Mouse (Mus musculus) neural tube, embryonic 11.5 days (tissue): ENCODE results near the gene Ctnnd2. TPM values are rescaled to one million over a fixed set of nuclear protein-coding genes. Genes with fewer than 3 reads are reported as not detected.

ENCODE experiments used
- ATAC-seq: fragments of 200-750 bp; cut with Nextera tagmentation; 2 replicates; pipeline ENCODE4 v1.8.0; 2017; ENCODE audit warnings: moderate number of reproducible peaks, mild to moderate bottlenecking, moderate TSS enrichment, moderate library complexity; ENCODE audit not compliant: insufficient read depth, low FRiP score, low TSS enrichment
- DNase-seq: peaks from one replicate; pipeline ENCODE4 v3.0.0-alpha.2; 2015; ENCODE audit warnings: low spot score
- H3K27ac ChIP-seq: fragments of 300-500 bp; sonication (generic); 2 replicates; pipeline ENCODE4 v1.5.1; 2014; ENCODE audit warnings: low read depth, mild to moderate bottlenecking, low read length
- H3K27me3 ChIP-seq: fragments of 300-500 bp; sonication (generic); 2 replicates; pipeline ENCODE4 v1.6.1; 2014; ENCODE audit warnings: mild to moderate bottlenecking, low read length, mixed read lengths; ENCODE audit not compliant: control insufficient read depth, insufficient read depth
- H3K36me3 ChIP-seq: fragments of 300-500 bp; sonication (generic); 2 replicates; pipeline ENCODE4 v1.6.1; 2014; ENCODE audit warnings: mild to moderate bottlenecking, low read length, moderate library complexity, mixed read lengths; ENCODE audit not compliant: control insufficient read depth, insufficient read depth
- H3K4me1 ChIP-seq: fragments of 300-500 bp; sonication (generic); 2 replicates; pipeline ENCODE4 v1.6.1; 2014; ENCODE audit warnings: low read length, mixed read lengths; ENCODE audit not compliant: control insufficient read depth, insufficient read depth
- H3K4me2 ChIP-seq: fragments of 300-500 bp; sonication (generic); 2 replicates; pipeline ENCODE4 v1.6.1; 2014; ENCODE audit warnings: low read depth, mild to moderate bottlenecking, moderate library complexity
- H3K4me3 ChIP-seq: fragments of 300-500 bp; sonication (generic); 2 replicates; pipeline ENCODE4 v1.5.1; 2014; ENCODE audit warnings: low read depth, low read length
- H3K9ac ChIP-seq: fragments of 300-500 bp; sonication (generic); 2 replicates; pipeline ENCODE4 v1.6.1; 2014; ENCODE audit warnings: mild to moderate bottlenecking, low read length
- H3K9me3 ChIP-seq: fragments of 300-500 bp; sonication (generic); 2 replicates; pipeline ENCODE4 v1.6.1; 2016; ENCODE audit warnings: low read length; ENCODE audit not compliant: control insufficient read depth
- WGBS: fragments of 180-500 bp; shearing (Covaris S2); extraction: QIAGEN DNeasy Blood & Tissue Kit; methylation state at CpG from one replicate; pipeline ENCODE4 v1.1.7; 2014; 5-methylcytosine and 5-hydroxymethylcytosine counted together
- polyA plus RNA-seq: library from polyadenylated mRNA; unstranded; fragments of >200 nt; fragmentation: Nextera tagmentation; extraction: Ambion mirVana; gene quantifications from 2 replicates; pipeline ENCODE4 v1.2.1, GENCODE M21; 2014

Ctnnd2 gene
- polyA plus RNA-seq, 1 experiment from 2014 or later: 24.0 TPM

GRCm38 (mm10) chr15:30212746-30213145, 40.4 kb downstream of the Ctnnd2 start:
- Histone ChIP-seq H3K27me3 (no peaks in the 10 kb centered on the region), H3K9me3 (no peaks in the 10 kb centered on the region), H3K4me3 (no peak overlapping the region), H3K36me3 (no peaks in the 10 kb centered on the region), H3K9ac (no peak overlapping the region), H3K4me1 (no peaks in the 10 kb centered on the region), H3K27ac (no peak overlapping the region), H3K4me2 (no peak overlapping the region)
- no peak for ATAC-seq
- no peak for DNase-seq
- 83% methylated on average over 5 of the region's 5 CpGs for WGBS

DNA sequence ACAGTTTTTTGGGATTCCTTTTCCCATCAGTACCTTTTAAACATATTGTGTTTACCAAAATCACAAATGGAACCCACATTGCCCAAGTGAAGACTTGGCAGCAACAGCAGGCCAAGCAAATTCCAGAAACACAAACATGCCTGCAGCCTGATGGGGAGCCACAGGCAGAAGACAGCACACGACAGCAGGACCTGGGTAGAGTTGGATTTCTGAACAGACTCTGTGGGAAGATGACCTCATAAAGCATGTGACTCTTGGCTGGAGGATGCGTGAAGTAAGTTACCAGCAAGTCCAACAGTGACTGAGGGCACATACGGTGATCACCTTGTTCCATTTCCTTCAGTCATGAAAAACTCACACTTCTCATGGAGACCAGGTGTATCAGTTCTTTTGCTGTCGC, 43.5 kb downstream of the Ctnnd2 start:
- ATAC-seq (no peak), DNase-seq (no peak)
- Histone ChIP-seq H3K36me3 (no peaks in the 10 kb centered on the region), H3K4me3 (no peak overlapping the region), H3K4me2 (no peak overlapping the region), H3K9ac (no peak overlapping the region), H3K9me3 (no peaks in the 10 kb centered on the region), H3K27me3 (no peaks in the 10 kb centered on the region), H3K27ac (no peak overlapping the region), H3K4me1 (no peaks in the 10 kb centered on the region)
- WGBS: 92% methylated on average over 4 of the region's 4 CpGs

DNA sequence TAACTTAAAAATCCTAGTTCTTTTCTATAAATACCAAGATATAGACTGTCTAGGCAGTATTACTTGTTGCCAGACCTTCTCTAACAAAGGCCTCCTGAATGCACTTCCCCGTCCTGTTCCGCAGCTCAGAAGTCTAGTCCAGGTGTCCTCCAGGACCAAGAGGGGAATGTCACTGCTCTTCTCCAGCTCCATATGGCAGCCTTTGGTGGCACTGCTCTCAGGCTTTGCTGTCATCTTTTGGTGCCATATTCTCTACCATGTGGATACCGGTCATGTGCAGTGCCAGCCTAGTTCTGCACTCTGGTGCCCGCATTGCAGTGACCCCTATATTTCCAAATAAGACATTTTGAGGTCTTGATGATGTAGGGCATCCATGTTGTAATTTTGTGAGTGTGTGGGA, 56.7 kb downstream of the Ctnnd2 start:
- Histone ChIP-seq H3K4me1 (no peaks in the 10 kb centered on the region), H3K27ac (no peak overlapping the region), H3K4me3 (no peak overlapping the region), H3K27me3 (no peaks in the 10 kb centered on the region), H3K9ac (no peak overlapping the region), H3K36me3 (no peaks in the 10 kb centered on the region), H3K9me3 (no peaks in the 10 kb centered on the region), H3K4me2 (no peak overlapping the region)
- WGBS: 93% methylated on average over 4 of the region's 4 CpGs
- DNase-seq: no peak
- ATAC-seq: no peak

GRCm38 (mm10) chr15:30235210-30236034, 63.0 kb downstream of the Ctnnd2 start:
- Histone ChIP-seq H3K9ac (no peak overlapping the region), H3K4me1 (no peaks in the 10 kb centered on the region), H3K4me2 (no peak overlapping the region), H3K27me3 (no peaks in the 10 kb centered on the region), H3K9me3 (no peaks in the 10 kb centered on the region), H3K4me3 (no peak overlapping the region), H3K36me3 (no peaks in the 10 kb centered on the region), H3K27ac (no peak overlapping the region)
- DNase-seq: no peak
- WGBS: 89% methylated on average over 10 of the region's 10 CpGs
- ATAC-seq: no peak

- no peak overlapping the region for H3K27ac ChIP-seq
- no peaks in the 10 kb centered on the region for H3K9me3 ChIP-seq
- no peak overlapping the region for H3K9ac ChIP-seq
- no peaks in the 10 kb centered on the region for H3K36me3 ChIP-seq
- no peak for DNase-seq
- no peaks in the 10 kb centered on the region for H3K4me1 ChIP-seq
- no peak overlapping the region for H3K4me2 ChIP-seq
- WGBS: 85% methylated on average over 2 of the region's 2 CpGs
- no peak for ATAC-seq
- H3K4me3 ChIP-seq: no peak overlapping the region
- no peaks in the 10 kb centered on the region for H3K27me3 ChIP-seq
Observed at GRCm38 (mm10) chr15:30240881-30241280, 68.5 kb downstream of the Ctnnd2 start.

DNA sequence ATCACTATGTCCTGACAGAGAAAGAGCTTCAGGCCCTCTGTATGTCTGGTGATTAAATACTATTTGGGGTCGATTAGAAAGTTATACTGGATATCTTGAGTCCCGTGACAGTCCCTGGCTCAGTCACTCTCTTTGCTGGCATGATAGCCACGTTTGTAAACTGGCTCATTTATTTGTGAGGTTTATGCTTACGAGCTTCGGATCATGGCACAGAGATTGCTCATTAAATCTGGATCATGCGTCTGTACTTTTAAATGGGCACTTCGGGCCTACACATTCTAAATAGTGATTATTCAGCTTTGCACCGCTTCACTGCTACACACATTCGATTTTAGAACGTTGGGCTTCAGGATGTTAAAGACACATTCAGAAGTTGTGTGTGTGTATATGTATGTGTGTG, 96.4 kb downstream of the Ctnnd2 start:
- H3K27me3 ChIP-seq: no peaks in the 10 kb centered on the region
- ATAC-seq (no peak), DNase-seq (no peak)
- no peak overlapping the region for H3K27ac ChIP-seq
- no peaks in the 10 kb centered on the region for H3K9me3 ChIP-seq
- no peak overlapping the region for H3K4me3 ChIP-seq
- no peaks in the 10 kb centered on the region for H3K4me1 ChIP-seq
- H3K9ac ChIP-seq: no peak overlapping the region
- H3K36me3 ChIP-seq: no peaks in the 10 kb centered on the region
- WGBS: 89% methylated on average over 10 of the region's 10 CpGs
- no peak overlapping the region for H3K4me2 ChIP-seq

GRCm38 (mm10) chr15:30271141-30271572, 98.8 kb downstream of the Ctnnd2 start:
- Histone ChIP-seq H3K4me3 (no peak overlapping the region), H3K4me1 (no peaks in the 10 kb centered on the region), H3K9me3 (no peaks in the 10 kb centered on the region), H3K27ac (no peak overlapping the region), H3K27me3 (no peaks in the 10 kb centered on the region), H3K4me2 (no peak overlapping the region), H3K36me3 (no peaks in the 10 kb centered on the region), H3K9ac (no peak overlapping the region)
- WGBS: 80% methylated on average over 8 of the region's 8 CpGs
- ATAC-seq: no peak
- DNase-seq: no peak

DNA sequence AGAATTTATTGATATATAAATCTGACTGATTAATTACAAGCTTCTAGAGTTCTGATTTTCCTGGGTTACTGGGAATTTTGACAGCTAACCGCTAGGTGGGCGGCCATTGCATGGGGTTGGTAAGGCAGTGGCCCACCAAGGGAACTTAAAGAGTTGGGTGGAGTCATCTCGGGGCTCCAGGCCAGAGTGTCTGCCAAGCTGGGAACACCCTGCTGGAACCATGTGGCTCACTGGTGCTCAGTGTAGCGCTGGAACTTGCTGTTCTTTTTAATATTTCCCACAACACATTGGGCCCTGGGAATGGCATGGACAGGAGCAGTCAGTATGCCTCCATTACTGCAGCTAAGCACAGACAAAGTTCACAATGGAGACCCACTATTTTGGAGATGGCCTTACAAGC, 99.9 kb downstream of the Ctnnd2 start:
- 82% methylated on average over 4 of the region's 4 CpGs for WGBS
- Histone ChIP-seq H3K27ac (no peak overlapping the region), H3K4me3 (no peak overlapping the region), H3K4me1 (no peaks in the 10 kb centered on the region), H3K4me2 (no peak overlapping the region), H3K27me3 (no peaks in the 10 kb centered on the region), H3K9me3 (no peaks in the 10 kb centered on the region), H3K36me3 (no peaks in the 10 kb centered on the region), H3K9ac (no peak overlapping the region)
- no peak for DNase-seq
- ATAC-seq: no peak

GRCm38 (mm10) chr15:30275721-30276120, 103.3 kb downstream of the Ctnnd2 start:
- Histone ChIP-seq H3K27me3 (no peaks in the 10 kb centered on the region), H3K36me3 (no peaks in the 10 kb centered on the region), H3K4me2 (no peak overlapping the region), H3K9me3 (no peaks in the 10 kb centered on the region), H3K27ac (no peak overlapping the region), H3K9ac (no peak overlapping the region), H3K4me3 (no peak overlapping the region), H3K4me1 (no peaks in the 10 kb centered on the region)
- DNase-seq (no peak), ATAC-seq (no peak)
- 83% methylated on average over 5 of the region's 5 CpGs for WGBS
